Mouse (Mus musculus): ENCODE measurements around the gene Ldlrap1. TPM values are rescaled to one million over a fixed set of nuclear protein-coding genes. Genes with fewer than 3 reads are reported as not detected.
A peak's percentile ranks its signal among the peaks of the same experiment; 100 is the strongest.

The Ldlrap1 gene
- polyA plus RNA-seq, 1 experiment from 2014 or later: 18.0 TPM

GRCm38 (mm10) chr4:134719489-134719888, 48.3 kb downstream of the Ldlrap1 start:
- no peak for TF ChIP-seq CTCF (IDR thresholded peaks at IDR 0.05; ENCODE audit: low read depth)
- Histone ChIP-seq H3K27ac (ENCODE audit: low read depth, low read length) (no peak overlapping the region), H3K4me2 (replicated peaks; ENCODE audit: low read depth) (no peak overlapping the region), H3K4me3 (ENCODE audit: low read depth, low read length) (no peak overlapping the region), H3K4me1 (replicated peaks; ENCODE audit: control insufficient read depth, insufficient read depth, low read length) (no peaks in the 10 kb centered on the region), H3K27me3 (replicated peaks; ENCODE audit: control insufficient read depth, insufficient read depth, low read length) (no peaks in the 10 kb centered on the region), H3K9me3 (ENCODE audit: control insufficient read depth) (no peaks in the 10 kb centered on the region), H3K9ac (ENCODE audit: low read depth, low read length) (no peak overlapping the region), H3K36me3 (ENCODE audit: control insufficient read depth, insufficient read depth) (no peaks in the 10 kb centered on the region)
- ATAC-seq: no peak
- WGBS: 71% methylated on average over 8 of the region's 8 CpGs

GRCm38 (mm10) chr4:134713937-134714336, 53.9 kb downstream of the Ldlrap1 start:
- peak; percentile 89 for TF ChIP-seq CTCF (IDR thresholded peaks at IDR 0.05; ENCODE audit: low read depth)
- ATAC-seq: peak; percentile 77
- Histone ChIP-seq H3K4me3 (ENCODE audit: low read depth, low read length) (no peak overlapping the region), H3K4me1 (replicated peaks; ENCODE audit: control insufficient read depth, insufficient read depth, low read length) (no peaks in the 10 kb centered on the region), H3K9ac (ENCODE audit: low read depth, low read length) (no peak overlapping the region), H3K9me3 (ENCODE audit: control insufficient read depth) (no peaks in the 10 kb centered on the region), H3K27me3 (replicated peaks; ENCODE audit: control insufficient read depth, insufficient read depth, low read length) (no peaks in the 10 kb centered on the region), H3K36me3 (ENCODE audit: control insufficient read depth, insufficient read depth) (no peaks in the 10 kb centered on the region), H3K4me2 (replicated peaks; ENCODE audit: low read depth) (no peak overlapping the region), H3K27ac (ENCODE audit: low read depth, low read length) (no peak overlapping the region)
- WGBS: 6% methylated on average over 8 of the region's 8 CpGs

GRCm38 (mm10) chr4:134705311-134705710, 62.5 kb downstream of the Ldlrap1 start:
- WGBS: 49% methylated on average over 5 of the region's 5 CpGs

GRCm38 (mm10) chr4:134704590-134704989, 63.2 kb downstream of the Ldlrap1 start:
- Histone ChIP-seq H3K27ac (ENCODE audit: low read depth, low read length) (no peak overlapping the region), H3K4me1 (replicated peaks; ENCODE audit: control insufficient read depth, insufficient read depth, low read length) (peaks cover 6% of the 10 kb centered on the region), H3K9ac (ENCODE audit: low read depth, low read length) (no peak overlapping the region), H3K4me3 (ENCODE audit: low read depth, low read length) (peak overlapping the region; percentile 63), H3K9me3 (ENCODE audit: control insufficient read depth) (no peaks in the 10 kb centered on the region), H3K27me3 (replicated peaks; ENCODE audit: control insufficient read depth, insufficient read depth, low read length) (peaks cover 26% of the 10 kb centered on the region), H3K36me3 (ENCODE audit: control insufficient read depth, insufficient read depth) (no peaks in the 10 kb centered on the region), H3K4me2 (replicated peaks; ENCODE audit: low read depth) (peak overlapping the region; percentile 99)
- 1% methylated on average over 21 of the region's 21 CpGs for WGBS
- TF ChIP-seq CTCF (IDR thresholded peaks at IDR 0.05; ENCODE audit: low read depth): no peak
- peak; percentile 18; the same call in 1 of the 2 replicates for ATAC-seq

More at GRCm38 (mm10) chr4:134705311-134705710, 62.5 kb downstream of the Ldlrap1 start:
- no peak for ATAC-seq
- Histone ChIP-seq H3K27me3 (replicated peaks; ENCODE audit: control insufficient read depth, insufficient read depth, low read length) (peaks cover 26% of the 10 kb centered on the region), H3K9ac (ENCODE audit: low read depth, low read length) (no peak overlapping the region), H3K36me3 (ENCODE audit: control insufficient read depth, insufficient read depth) (no peaks in the 10 kb centered on the region), H3K4me2 (replicated peaks; ENCODE audit: low read depth) (no peak overlapping the region), H3K9me3 (ENCODE audit: control insufficient read depth) (no peaks in the 10 kb centered on the region), H3K4me1 (replicated peaks; ENCODE audit: control insufficient read depth, insufficient read depth, low read length) (peaks cover 6% of the 10 kb centered on the region), H3K4me3 (ENCODE audit: low read depth, low read length) (no peak overlapping the region), H3K27ac (ENCODE audit: low read depth, low read length) (no peak overlapping the region)
- TF ChIP-seq CTCF (IDR thresholded peaks at IDR 0.05; ENCODE audit: low read depth): no peak

- peak within 1 kb of the TSS; percentile 63 for H3K4me3 ChIP-seq (ENCODE audit: low read depth, low read length)
- peak within 1 kb of the TSS; percentile 57; the same call in 1 of the 2 replicates for H3K27ac ChIP-seq (ENCODE audit: low read depth, low read length)
Measured at GRCm38 (mm10) chr4:134703835-134704546, 63.8 kb downstream of the Ldlrap1 start, which contains the start of gene Man1c1. Gene Man1c1 (minus strand): TSS chr4:134704290.

GRCm38 (mm10) chr4:134702981-134703834, 64.6 kb downstream of the Ldlrap1 start:
- no peak for ATAC-seq
- H3K4me1 ChIP-seq (replicated peaks; ENCODE audit: control insufficient read depth, insufficient read depth, low read length): peaks cover 6% of the 10 kb centered on the region
- 0 out of 2 replicates have a peak overlapping the region, but pooled peaks have one; percentile 8 for H3K27ac ChIP-seq (ENCODE audit: low read depth, low read length)

More at GRCm38 (mm10) chr4:134703835-134704546, 63.8 kb downstream of the Ldlrap1 start, which contains the start of gene Man1c1:
- no peaks in the 10 kb centered on the region for H3K9me3 ChIP-seq (ENCODE audit: control insufficient read depth)
- WGBS: under 1% methylated on average over 71 of the region's 81 CpGs
- peaks cover 6% of the 10 kb centered on the region for H3K4me1 ChIP-seq (replicated peaks; ENCODE audit: control insufficient read depth, insufficient read depth, low read length)
- H3K27me3 ChIP-seq (replicated peaks; ENCODE audit: control insufficient read depth, insufficient read depth, low read length): peaks cover 26% of the 10 kb centered on the region
- H3K36me3 ChIP-seq (ENCODE audit: control insufficient read depth, insufficient read depth): no peaks in the 10 kb centered on the region
- peak; percentile 91 for ATAC-seq
- peak within 1 kb of the TSS; percentile 56 for H3K9ac ChIP-seq (ENCODE audit: low read depth, low read length)
- H3K4me2 ChIP-seq (replicated peaks; ENCODE audit: low read depth): peak within 1 kb of the TSS; percentile 99
- no peak for TF ChIP-seq CTCF (IDR thresholded peaks at IDR 0.05; ENCODE audit: low read depth)

More at GRCm38 (mm10) chr4:134702981-134703834, 64.6 kb downstream of the Ldlrap1 start:
- Histone ChIP-seq H3K4me3 (ENCODE audit: low read depth, low read length) (peak overlapping the region; percentile 63), H3K9ac (ENCODE audit: low read depth, low read length) (peak overlapping the region; percentile 56), H3K36me3 (ENCODE audit: control insufficient read depth, insufficient read depth) (no peaks in the 10 kb centered on the region), H3K27me3 (replicated peaks; ENCODE audit: control insufficient read depth, insufficient read depth, low read length) (peaks cover 26% of the 10 kb centered on the region), H3K9me3 (ENCODE audit: control insufficient read depth) (no peaks in the 10 kb centered on the region), H3K4me2 (replicated peaks; ENCODE audit: low read depth) (peak overlapping the region; percentile 99)
- TF ChIP-seq CTCF (IDR thresholded peaks at IDR 0.05; ENCODE audit: low read depth): no peak
- WGBS: 1% methylated on average over 79 of the region's 90 CpGs
